Mouse (Mus musculus): ENCODE measurements at regions not wholly inside any gene's neighbourhood (a gene's known extent, or its start where the extent isn't known, plus 50 kb on each side); places are given as distances from the start of the nearest gene placed in this dataset.

DNA sequence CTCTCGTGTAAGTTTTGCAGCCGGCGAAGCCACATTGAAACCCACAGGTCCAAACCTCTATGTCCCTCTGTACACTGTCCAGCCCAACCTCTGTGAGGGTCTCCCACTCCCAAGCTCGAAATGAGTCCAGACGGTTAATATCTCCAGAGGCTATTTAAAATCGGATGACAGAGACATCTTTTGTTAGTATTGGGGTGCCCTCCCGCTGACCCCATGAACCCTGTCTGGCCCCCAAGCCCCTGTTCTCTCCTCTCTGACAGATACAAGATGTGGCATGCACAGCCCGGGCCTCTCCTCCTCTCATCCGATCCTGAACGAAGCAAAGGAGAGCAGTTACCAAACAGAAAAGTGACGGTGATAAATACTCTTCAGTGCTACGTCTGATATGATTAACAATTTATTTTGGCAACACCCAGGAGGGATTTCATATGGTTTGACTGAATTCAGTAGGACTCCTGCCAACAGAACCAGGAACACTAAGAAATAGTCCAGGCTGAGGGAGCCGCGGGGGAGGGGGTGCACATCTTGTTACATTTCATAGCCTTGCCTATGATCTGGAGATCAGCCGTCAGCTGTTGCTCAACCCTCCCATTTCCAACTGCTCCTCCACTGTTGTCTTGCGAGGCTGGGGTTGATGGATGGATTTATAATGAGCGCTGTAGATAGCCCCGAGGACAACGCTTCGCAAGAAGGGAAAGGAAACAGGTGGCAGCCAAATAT is 266.6 kb upstream of the Klf3 start:
- H3K27me3 ChIP-seq (ENCODE audit: insufficient read depth, poor library complexity, severe bottlenecking) = no peaks in the 10 kb centered on the region
- H3K27ac ChIP-seq = no peak overlapping the region
- no peak overlapping the region for H3K4me3 ChIP-seq
- H3K36me3 ChIP-seq = no peaks in the 10 kb centered on the region
- DNase-seq (ENCODE audit: low spot score) = no peak
- no peaks in the 10 kb centered on the region for H3K9me3 ChIP-seq
- peaks cover 10% of the 10 kb centered on the region; the same call in 1 of the 2 replicates for H3K4me1 ChIP-seq
- WGBS = 62% methylated on average over 20 of the region's 20 CpGs

DNA sequence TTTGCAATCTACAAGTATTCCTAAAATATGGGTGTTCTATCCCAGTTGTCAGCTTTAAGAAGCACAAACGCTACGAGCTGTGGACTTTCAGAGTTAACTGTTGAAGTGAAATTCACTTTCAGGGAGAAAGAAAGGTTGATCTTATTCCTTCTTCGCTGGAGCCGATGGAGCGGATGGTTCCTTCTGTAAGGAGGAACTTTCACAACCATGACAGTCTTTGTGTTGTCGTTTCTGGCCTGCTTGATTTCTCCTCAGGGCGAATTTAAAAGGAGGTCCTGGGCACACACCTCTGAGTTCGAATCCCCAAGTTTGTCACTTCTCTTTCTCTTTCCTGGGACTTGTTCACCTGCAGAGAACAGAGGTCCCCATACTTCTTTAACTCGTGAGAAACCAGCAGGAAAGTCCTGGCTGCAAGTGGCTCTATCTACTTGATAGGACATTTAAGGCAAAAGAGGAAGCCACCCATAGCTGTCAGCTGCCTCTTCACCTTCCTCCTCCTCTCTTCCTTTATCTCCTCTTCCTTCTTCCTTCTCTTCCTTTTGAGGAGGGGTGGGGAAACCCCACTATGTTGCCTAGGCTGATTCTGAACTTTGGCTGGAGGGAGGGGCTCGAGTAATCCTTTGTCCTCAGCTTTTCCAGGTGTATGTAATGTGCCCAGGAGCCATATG is 265.9 kb upstream of the Klf3 start:
- peaks cover 10% of the 10 kb centered on the region; the same call in 1 of the 2 replicates for H3K4me1 ChIP-seq
- no peak overlapping the region for H3K27ac ChIP-seq
- no peak for DNase-seq (ENCODE audit: low spot score)
- H3K36me3 ChIP-seq = no peaks in the 10 kb centered on the region
- no peak overlapping the region for H3K4me3 ChIP-seq
- no peaks in the 10 kb centered on the region for H3K27me3 ChIP-seq (ENCODE audit: insufficient read depth, poor library complexity, severe bottlenecking)
- WGBS = 65% methylated on average over 10 of the region's 10 CpGs
- H3K9me3 ChIP-seq = no peaks in the 10 kb centered on the region

GRCm38 (mm10) chr5:64541765-64542164 is 261.4 kb upstream of the Klf3 start:
- Histone ChIP-seq H3K27me3 (ENCODE audit: insufficient read depth, poor library complexity, severe bottlenecking) (no peaks in the 10 kb centered on the region), H3K4me1 (0 out of 2 replicates have a peak, but pooled peaks cover 1% of the 10 kb centered on the region), H3K27ac (no peak overlapping the region), H3K4me3 (no peak overlapping the region), H3K9me3 (no peaks in the 10 kb centered on the region), H3K36me3 (no peaks in the 10 kb centered on the region)
- no peak for DNase-seq (ENCODE audit: low spot score)

- H3K9me3 ChIP-seq = no peaks in the 10 kb centered on the region
- H3K4me1 ChIP-seq = no peaks in the 10 kb centered on the region
- peak; percentile 59 for DNase-seq (ENCODE audit: low spot score)
- 88% methylated on average over 7 of the region's 7 CpGs for WGBS
- H3K27me3 ChIP-seq (ENCODE audit: insufficient read depth, poor library complexity, severe bottlenecking) = no peaks in the 10 kb centered on the region
- H3K4me3 ChIP-seq = no peak overlapping the region
- no peak overlapping the region for H3K27ac ChIP-seq
- no peaks in the 10 kb centered on the region for H3K36me3 ChIP-seq
Measured at GRCm38 (mm10) chr5:64555931-64556330, 247.3 kb upstream of the Klf3 start.

DNA sequence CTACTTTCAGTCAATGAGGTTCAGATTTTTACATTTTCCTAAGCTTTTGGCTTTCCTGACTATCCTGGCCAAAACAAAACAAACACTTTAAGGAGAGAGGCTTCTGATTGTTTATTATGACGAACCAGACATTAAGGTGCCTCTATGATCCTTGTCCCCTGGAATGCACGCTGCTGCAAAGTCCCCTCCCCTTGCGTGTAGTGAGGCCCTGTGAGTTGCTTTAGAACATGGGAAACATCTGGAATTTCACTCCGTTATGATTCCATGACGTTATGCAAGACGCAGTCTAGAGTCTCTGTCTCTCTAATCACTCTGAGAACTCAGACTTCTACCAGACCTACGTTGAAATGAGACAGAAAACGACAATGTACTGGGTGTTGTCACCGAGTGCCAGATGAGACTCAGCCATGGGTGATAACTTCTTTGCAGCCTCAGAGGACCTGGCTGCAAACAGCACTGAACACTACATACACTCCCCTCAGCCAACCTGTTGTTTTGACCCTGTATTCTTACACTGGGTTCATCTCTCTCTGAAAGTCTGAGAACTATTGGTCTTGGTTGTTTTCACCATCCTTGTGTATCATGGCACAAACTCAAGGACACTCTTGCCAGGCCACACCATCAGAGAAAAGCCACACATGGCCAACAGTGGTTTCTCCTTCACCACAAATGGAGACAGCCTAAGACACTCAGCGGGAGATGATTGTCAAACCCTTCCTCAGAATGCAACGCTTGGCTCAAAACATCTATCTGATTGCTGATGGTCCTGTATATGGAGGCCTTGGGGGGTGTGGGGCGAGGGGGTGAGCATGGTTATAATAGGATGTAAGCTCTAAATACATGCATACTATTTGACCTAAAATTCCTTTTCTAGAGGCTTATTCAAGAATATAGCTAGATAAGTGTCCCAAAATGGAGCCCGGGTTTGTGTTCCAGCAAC is 236.5 kb upstream of the Klf3 start:
- Histone ChIP-seq H3K36me3 (no peaks in the 10 kb centered on the region), H3K27me3 (ENCODE audit: insufficient read depth, poor library complexity, severe bottlenecking) (no peaks in the 10 kb centered on the region), H3K9me3 (no peaks in the 10 kb centered on the region), H3K27ac (no peak overlapping the region), H3K4me1 (no peaks in the 10 kb centered on the region), H3K4me3 (no peak overlapping the region)
- 83% methylated on average over 13 of the region's 13 CpGs for WGBS
- DNase-seq (ENCODE audit: low spot score) = no peak

DNA sequence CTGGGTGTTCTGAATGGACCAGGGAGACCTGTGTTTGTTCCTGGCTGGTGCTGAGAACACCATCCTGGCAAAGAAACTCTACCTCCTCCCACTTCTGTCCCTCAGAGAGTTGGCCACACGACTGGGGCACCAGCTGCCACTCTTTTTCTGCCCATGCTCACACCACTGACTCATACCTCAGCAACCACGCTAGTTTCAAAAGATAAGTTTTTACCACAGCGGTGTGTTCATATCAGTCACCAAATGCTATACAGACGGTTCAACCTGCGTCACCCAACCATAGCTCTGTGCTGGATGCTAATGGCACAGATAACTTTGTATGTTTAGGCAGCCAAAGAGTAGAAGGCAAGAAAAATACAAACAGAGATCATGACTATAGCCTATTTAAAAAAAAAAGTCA is 235.4 kb upstream of the Klf3 start:
- H3K27me3 ChIP-seq (ENCODE audit: insufficient read depth, poor library complexity, severe bottlenecking) = no peaks in the 10 kb centered on the region
- DNase-seq (ENCODE audit: low spot score) = no peak
- WGBS = 76% methylated on average over 5 of the region's 5 CpGs
- H3K4me1 ChIP-seq = no peaks in the 10 kb centered on the region
- no peaks in the 10 kb centered on the region for H3K9me3 ChIP-seq
- H3K36me3 ChIP-seq = no peaks in the 10 kb centered on the region
- no peak overlapping the region for H3K4me3 ChIP-seq
- H3K27ac ChIP-seq = no peak overlapping the region

DNA sequence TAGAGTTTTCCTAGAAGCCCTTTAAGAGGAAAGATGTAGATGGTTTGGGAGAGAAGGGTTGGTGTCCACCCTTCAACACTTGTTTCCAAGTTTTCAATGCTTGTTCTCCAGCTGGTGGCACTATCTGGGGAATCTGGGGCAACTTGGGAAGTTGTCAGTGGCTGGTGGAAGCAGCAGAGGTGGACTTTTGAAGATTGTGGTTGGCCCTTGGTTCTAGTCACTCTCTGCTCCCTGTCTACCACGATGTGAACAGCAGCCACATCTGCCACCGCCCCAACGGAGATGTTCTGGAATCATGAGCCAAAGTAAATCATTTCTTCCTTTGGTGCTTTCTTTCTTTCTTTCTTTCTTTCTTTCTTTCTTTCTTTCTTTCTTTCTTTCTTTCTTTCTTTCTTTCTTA is 234.9 kb upstream of the Klf3 start:
- DNase-seq (ENCODE audit: low spot score) = no peak
- no peaks in the 10 kb centered on the region for H3K27me3 ChIP-seq (ENCODE audit: insufficient read depth, poor library complexity, severe bottlenecking)
- H3K27ac ChIP-seq = no peak overlapping the region
- no peaks in the 10 kb centered on the region for H3K9me3 ChIP-seq
- no peak overlapping the region for H3K4me3 ChIP-seq
- no peaks in the 10 kb centered on the region for H3K4me1 ChIP-seq
- H3K36me3 ChIP-seq = no peaks in the 10 kb centered on the region
- 84% methylated on average over 3 of the region's 3 CpGs for WGBS

DNA sequence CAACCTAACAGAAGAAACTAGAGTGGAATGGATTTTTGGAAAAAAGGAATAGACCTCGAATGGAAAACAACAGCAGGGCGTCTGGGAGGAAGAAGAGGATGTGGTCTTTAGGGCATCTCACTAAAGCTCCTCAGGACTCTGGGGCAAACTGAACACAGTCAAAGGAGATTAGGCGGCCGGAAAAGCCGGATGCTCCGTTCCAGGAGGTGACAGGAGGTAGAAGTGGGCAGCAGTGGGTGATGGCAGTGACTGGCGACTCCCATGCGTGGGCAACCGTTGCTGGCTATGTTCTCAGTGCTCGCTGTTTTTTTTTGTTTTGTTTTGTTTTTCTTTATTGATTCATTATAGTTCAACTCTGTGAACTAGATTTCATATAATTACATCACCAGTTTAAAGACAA is 228.8 kb upstream of the Klf3 start:
- peaks cover 26% of the 10 kb centered on the region for H3K4me1 ChIP-seq
- H3K27me3 ChIP-seq (ENCODE audit: insufficient read depth, poor library complexity, severe bottlenecking) = no peaks in the 10 kb centered on the region
- no peaks in the 10 kb centered on the region for H3K36me3 ChIP-seq
- H3K27ac ChIP-seq = no peak overlapping the region
- DNase-seq (ENCODE audit: low spot score) = no peak
- no peak overlapping the region for H3K4me3 ChIP-seq
- no peaks in the 10 kb centered on the region for H3K9me3 ChIP-seq
- WGBS = 76% methylated on average over 10 of the region's 10 CpGs

DNA sequence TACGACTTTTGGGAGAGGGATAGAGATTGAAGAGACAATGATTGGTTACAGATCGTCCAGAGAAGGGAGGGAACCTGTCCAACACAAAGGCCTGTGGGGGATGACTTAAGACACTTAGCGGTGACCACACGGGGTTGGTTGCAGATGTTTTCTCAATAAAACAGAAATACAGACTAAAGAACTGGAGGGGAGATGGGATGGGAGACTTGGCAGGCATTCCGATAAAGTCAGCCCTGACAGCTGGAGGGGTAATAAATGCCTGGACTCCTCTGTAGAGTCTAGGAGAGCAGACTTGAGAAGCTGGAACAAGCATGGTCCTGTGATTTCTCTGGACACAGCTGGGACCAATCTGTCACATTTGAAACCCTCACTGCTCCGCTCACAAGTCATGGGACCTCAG is 227.3 kb upstream of the Klf3 start:
- Histone ChIP-seq H3K9me3 (no peaks in the 10 kb centered on the region), H3K36me3 (no peaks in the 10 kb centered on the region), H3K27ac (no peak overlapping the region), H3K27me3 (ENCODE audit: insufficient read depth, poor library complexity, severe bottlenecking) (no peaks in the 10 kb centered on the region), H3K4me1 (peaks cover 38% of the 10 kb centered on the region), H3K4me3 (no peak overlapping the region)
- WGBS = 79% methylated on average over 6 of the region's 6 CpGs
- no peak for DNase-seq (ENCODE audit: low spot score)

- no peaks in the 10 kb centered on the region for H3K27me3 ChIP-seq (ENCODE audit: insufficient read depth, poor library complexity, severe bottlenecking)
- H3K9me3 ChIP-seq = no peaks in the 10 kb centered on the region
- no peaks in the 10 kb centered on the region for H3K36me3 ChIP-seq
- 72% methylated on average over 19 of the region's 19 CpGs for WGBS
- H3K27ac ChIP-seq = peak overlapping the region; percentile 3
- H3K4me1 ChIP-seq = peaks cover 45% of the 10 kb centered on the region
- no peak for DNase-seq (ENCODE audit: low spot score)
- H3K4me3 ChIP-seq = no peak overlapping the region
Measured at GRCm38 (mm10) chr5:64576426-64577262, 226.5 kb upstream of the Klf3 start.

DNA sequence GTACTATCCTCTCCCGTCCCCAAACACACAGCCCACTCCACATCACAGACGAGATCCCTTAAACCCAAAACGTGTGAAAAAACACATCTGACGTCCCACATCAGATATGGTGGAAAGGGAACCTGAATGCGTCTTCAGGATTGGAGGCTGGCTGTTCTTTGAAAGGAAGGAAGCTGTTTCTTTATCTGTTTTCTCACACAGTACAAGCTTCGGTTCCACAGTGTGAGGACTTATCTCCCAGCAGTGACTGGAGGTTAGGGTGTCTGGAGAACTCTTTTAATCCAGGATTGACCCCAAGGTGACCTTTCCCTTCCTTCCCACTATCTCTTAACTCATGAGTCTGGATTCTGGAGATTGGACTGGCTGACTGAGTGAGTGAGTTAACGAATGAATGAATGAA is 225.8 kb upstream of the Klf3 start:
- H3K9me3 ChIP-seq = no peaks in the 10 kb centered on the region
- H3K4me3 ChIP-seq = no peak overlapping the region
- 0 out of 2 replicates have a peak overlapping the region, but pooled peaks have one; percentile 3 for H3K27ac ChIP-seq
- no peak for DNase-seq (ENCODE audit: low spot score)
- WGBS = 16% methylated on average over 7 of the region's 7 CpGs
- no peaks in the 10 kb centered on the region for H3K27me3 ChIP-seq (ENCODE audit: insufficient read depth, poor library complexity, severe bottlenecking)
- no peaks in the 10 kb centered on the region for H3K36me3 ChIP-seq
- H3K4me1 ChIP-seq = peaks cover 45% of the 10 kb centered on the region

- Histone ChIP-seq H3K36me3 (no peaks in the 10 kb centered on the region), H3K27ac (peak overlapping the region; percentile 52; the same call in 1 of the 2 replicates), H3K4me3 (no peak overlapping the region), H3K27me3 (ENCODE audit: insufficient read depth, poor library complexity, severe bottlenecking) (no peaks in the 10 kb centered on the region), H3K4me1 (peaks cover 45% of the 10 kb centered on the region), H3K9me3 (no peaks in the 10 kb centered on the region)
- 84% methylated on average over 6 of the region's 6 CpGs for WGBS
- no peak for DNase-seq (ENCODE audit: low spot score)
Measured at GRCm38 (mm10) chr5:64578536-64578935, 224.7 kb upstream of the Klf3 start.
